In genomic region chr5:129063037-129063791, GRCm38 (mm10) we compare ENCODE assay signal across 8 mouse cellular contexts. TPM values are rescaled to one million over a fixed set of nuclear protein-coding genes. Genes with fewer than 3 reads are reported as not detected.
DNase-seq lines count a peak whose midpoint lies in the region; ATAC-seq and TF ChIP-seq lines count a peak whose summit lies in the region.

No protein-coding gene starts in this region.

- TF ChIP-seq EP300 in heart, adult 2 months (IDR thresholded peaks at IDR 0.05; ENCODE audit: insufficient read depth, low read depth, low read length) = no peak

- H3K9ac ChIP-seq in embryonic facial prominence, embryonic 11.5 days (replicated peaks; ENCODE audit: low read length) = no peak overlapping the region
- no peak overlapping the region for H3K9ac ChIP-seq in heart, adult 2 months (ENCODE audit: low read depth, low read length)

- no peaks in the 10 kb centered on the region for H3K36me3 ChIP-seq in embryonic facial prominence, embryonic 11.5 days (replicated peaks; ENCODE audit: control insufficient read depth, insufficient read depth, low read depth, low read length)
- no peaks in the 10 kb centered on the region for H3K36me3 ChIP-seq in heart, adult 2 months (ENCODE audit: control insufficient read depth, insufficient read depth, low read length)
- H3K36me3 ChIP-seq in kidney, adult 2 months (ENCODE audit: control insufficient read depth, insufficient read depth, low read length) = no peaks in the 10 kb centered on the region
- no peaks in the 10 kb centered on the region for H3K36me3 ChIP-seq in splenic B cell, adult 2 months (ENCODE audit: control insufficient read depth, insufficient read depth, low read length, poor library complexity, severe bottlenecking)

- ATAC-seq in embryonic facial prominence, embryonic 11.5 days (replicated peaks; ENCODE audit: insufficient number of reproducible peaks, low FRiP score, low TSS enrichment, low read depth) = no peak; the same call in 1 of the 2 replicates

- TF ChIP-seq CTCF in heart, adult 2 months (IDR thresholded peaks at IDR 0.05) = peak; percentile 75
- peak; percentile 71 for TF ChIP-seq CTCF in kidney, adult 2 months (conservative IDR thresholded peaks at IDR 0.05; ENCODE audit: insufficient read depth, insufficient read length, low read depth, low read length)

- no peak overlapping the region for H3K27ac ChIP-seq in embryonic facial prominence, embryonic 11.5 days (replicated peaks; ENCODE audit: low read depth, low read length)
- H3K27ac ChIP-seq in heart, adult 2 months = no peak overlapping the region
- H3K27ac ChIP-seq in kidney, adult 2 months (ENCODE audit: insufficient read depth, low read depth, low read length) = no peak overlapping the region

- peak overlapping the region; percentile 11; the same call in 1 of the 2 replicates for H3K4me2 ChIP-seq in embryonic facial prominence, embryonic 11.5 days (ENCODE audit: low read depth, low read length)

- 14% methylated on average over 21 of the region's 21 CpGs for WGBS in embryonic facial prominence, embryonic 11.5 days
- 5% methylated on average over 21 of the region's 21 CpGs for WGBS in heart, adult 2 months
- 5% methylated on average over 21 of the region's 21 CpGs for WGBS in kidney, adult 2 months

- TF ChIP-seq POLR2A in heart, adult 2 months (IDR thresholded peaks at IDR 0.05; ENCODE audit: insufficient read depth, low read depth, low read length) = no peak
- no peak for TF ChIP-seq POLR2A in kidney, adult 2 months (IDR thresholded peaks at IDR 0.05; ENCODE audit: low read depth, low read length)

- H3K9me3 ChIP-seq in embryonic facial prominence, embryonic 11.5 days (replicated peaks; ENCODE audit: control insufficient read depth, low read length) = no peaks in the 10 kb centered on the region

- DNase-seq in 3134 (ENCODE audit: extremely low read depth, insufficient read length, low spot score) = peak; percentile 62
- peak; percentile 88 for DNase-seq in adrenal gland, postnatal 10 days
- peak; percentile 90 for DNase-seq in embryonic facial prominence, embryonic 11.5 days (ENCODE audit: low spot score)
- peak; percentile 72 to 80 for DNase-seq in heart, adult 2 months
- peak; percentile 69 for DNase-seq in kidney, adult 2 months
- peak; percentile 78 for DNase-seq in liver
- peak; percentile 78 for DNase-seq in naive thymus-derived CD4-positive, alpha-beta T cell, adult 2 months (ENCODE audit: low read depth)
- DNase-seq in splenic B cell, adult 2 months (ENCODE audit: low read depth, low spot score) = peak; percentile 87

- intact Hi-C loops in heart, adult 2 months (cut with DNase I) = loop anchor here (2.0 to 10.0 kb wide), 3 partner anchors 114 to 532 kb away; no protein-coding TSS in a partner anchor

- no peaks in the 10 kb centered on the region for H3K79me2 ChIP-seq in heart, adult 2 months (replicated peaks; ENCODE audit: control insufficient read depth, insufficient read depth, low read length)

- H3K27me3 ChIP-seq in embryonic facial prominence, embryonic 11.5 days (ENCODE audit: control insufficient read depth, insufficient read depth, low read length) = no peaks in the 10 kb centered on the region
- H3K27me3 ChIP-seq in heart, adult 2 months (ENCODE audit: control insufficient read depth, insufficient read depth, low read length) = peaks cover 2% of the 10 kb centered on the region; the same call in 1 of the 2 replicates
- H3K27me3 ChIP-seq in kidney, adult 2 months (replicated peaks; ENCODE audit: control insufficient read depth, insufficient read depth, low read length) = no peaks in the 10 kb centered on the region
- H3K27me3 ChIP-seq in splenic B cell, adult 2 months (ENCODE audit: control insufficient read depth, insufficient read depth, low read length, poor library complexity, severe bottlenecking) = no peaks in the 10 kb centered on the region

- H3K4me3 ChIP-seq in embryonic facial prominence, embryonic 11.5 days (ENCODE audit: low read depth, low read length) = no peak overlapping the region
- no peak overlapping the region for H3K4me3 ChIP-seq in heart, adult 2 months
- H3K4me3 ChIP-seq in kidney, adult 2 months (ENCODE audit: insufficient read depth, low read depth, low read length) = no peak overlapping the region

- H3K4me1 ChIP-seq in embryonic facial prominence, embryonic 11.5 days (ENCODE audit: control insufficient read depth, insufficient read depth, low read length) = no peaks in the 10 kb centered on the region; the same call in 1 of the 2 replicates
- H3K4me1 ChIP-seq in heart, adult 2 months (ENCODE audit: control insufficient read depth, insufficient read depth, low read length) = peaks cover 2% of the 10 kb centered on the region; the same call in 1 of the 2 replicates
- H3K4me1 ChIP-seq in kidney, adult 2 months (ENCODE audit: control insufficient read depth, insufficient read depth, low read length) = no peaks in the 10 kb centered on the region

RNA-seq across cellular contexts. Expression of gene Adgrd1, which starts 33.3 kb away (rescaled TPM):
- 1 to 10 TPM; 6.3 to 7.1 TPM for total RNA-seq in adrenal gland, postnatal 10 days (2021)
- 0.06 TPM in 1 of 2 replicates, not detected in the other for polyA plus RNA-seq in embryonic facial prominence, embryonic 11.5 days (2014; fragmentation: Nextera tagmentation; extraction: Ambion mirVana)
- 1 to 10 TPM; 4.1 to 4.8 TPM for total RNA-seq in heart, adult 2 months (2021)
- 5.5 and 5.6 TPM in 2 replicates for polyA plus RNA-seq in heart, adult 2 months (2012; rRNA removed)
- polyA plus RNA-seq in kidney, adult 2 months (2012; rRNA removed) = 1.1 and 1.5 TPM in 2 replicates

RNA-seq across cellular contexts. Expression of gene Ran, which starts 43.3 kb away (rescaled TPM):
- 100 to 1,000 TPM; 183 to 187 TPM for total RNA-seq in adrenal gland, postnatal 10 days (2021)
- 872 and 909 TPM in 2 replicates for polyA plus RNA-seq in embryonic facial prominence, embryonic 11.5 days (2014; fragmentation: Nextera tagmentation; extraction: Ambion mirVana)
- total RNA-seq in heart, adult 2 months (2021) = 10 to 100 TPM; 88.2 to 99.2 TPM
- 44.4 and 58.1 TPM in 2 replicates for polyA plus RNA-seq in heart, adult 2 months (2012; rRNA removed)
- polyA plus RNA-seq in kidney, adult 2 months (2012; rRNA removed) = 45.6 and 48.6 TPM in 2 replicates

RNA-seq across cellular contexts. Expression of gene Stx2, which starts 54.8 kb away (rescaled TPM):
- total RNA-seq in adrenal gland, postnatal 10 days (2021) = 10 to 100 TPM; 30.3 to 36.5 TPM
- 32.8 and 34.4 TPM in 2 replicates for polyA plus RNA-seq in embryonic facial prominence, embryonic 11.5 days (2014; fragmentation: Nextera tagmentation; extraction: Ambion mirVana)
- 10 to 100 TPM; 12.0 to 14.2 TPM for total RNA-seq in heart, adult 2 months (2021)
- polyA plus RNA-seq in heart, adult 2 months (2012; rRNA removed) = 17.1 and 24.2 TPM in 2 replicates
- 22.4 and 24.8 TPM in 2 replicates for polyA plus RNA-seq in kidney, adult 2 months (2012; rRNA removed)

Comparison
In these comparisons a context has a peak if more than half of its experiments do, and no peak if none do; other contexts are left out.
1. RNA of gene Ran, which starts 43.3 kb away (polyA plus RNA-seq): 872 to 909 TPM in embryonic facial prominence, embryonic 11.5 days; 45.6 to 48.6 TPM in kidney, adult 2 months and 44.4 to 58.1 TPM in heart, adult 2 months; every median in the first group is over 10 times any median in the second.
2. Peak in every context shown above with its lines, with median percentiles within 50 percentile points of each other: DNase-seq.